Mouse (Mus musculus): ENCODE data around the gene Phlpp2.

DNA sequence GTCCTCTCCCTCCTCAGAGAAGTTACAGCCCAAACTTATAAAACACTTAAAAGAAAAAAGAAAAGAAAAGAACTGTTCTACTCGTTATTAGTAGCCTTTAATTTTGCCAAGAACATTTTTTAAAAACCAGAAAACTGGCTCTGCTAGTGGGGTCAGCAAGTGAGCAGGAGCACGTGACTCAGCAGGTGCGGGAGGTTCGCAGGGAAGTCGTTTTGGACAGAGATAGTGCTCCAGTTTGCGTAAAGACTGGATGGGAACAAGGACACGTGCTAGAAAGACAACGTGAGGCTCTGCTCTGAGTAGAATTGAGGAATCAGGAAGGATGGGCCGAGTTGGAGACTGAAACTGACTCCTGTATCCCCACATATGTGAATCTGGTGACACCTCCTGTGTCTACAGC, 94.6 kb downstream of the Phlpp2 start:
- TF ChIP-seq CTCF (IDR thresholded peaks at IDR 0.05; ENCODE audit: low read depth, low read length) (no peak), POLR2A (IDR thresholded peaks at IDR 0.05; ENCODE audit: extremely low read depth, insufficient read depth, low read length) (no peak)
